Mouse (Mus musculus) cortical plate, adult 2 months (tissue): ENCODE data around the gene Acvr2a. TPM values are rescaled to one million over a fixed set of nuclear protein-coding genes. Genes with fewer than 3 reads are reported as not detected.
"Not testable (repeated sequence)": the region's sequence is repeated elsewhere in the genome, so short reads cannot be mapped to it uniquely, and the experiment has no call there.

Experiments
- H3K27ac ChIP-seq: fragments of 200-500 bp; 2 replicates; pipeline ENCODE4 v1.5.1; 2012; ENCODE audit warnings: low read length, control low read depth, inconsistent platforms; ENCODE audit not compliant: insufficient read depth
- H3K4me1 ChIP-seq: fragments of 200-500 bp; 2 replicates; pipeline ENCODE4 v1.6.1; 2011; ENCODE audit warnings: low read length; ENCODE audit not compliant: control insufficient read depth, insufficient read depth
- H3K4me3 ChIP-seq: fragments of 200-500 bp; 2 replicates; pipeline ENCODE4 v1.5.1; 2011; ENCODE audit warnings: mild to moderate bottlenecking, low read length, control low read depth; ENCODE audit not compliant: insufficient read depth
- CTCF ChIP-seq: fragments of 200-500 bp; IDR thresholded peaks from 2 replicates; pipeline ENCODE4 v1.5.1; 2011; ENCODE audit warnings: mild to moderate bottlenecking, control low read depth, low read length; ENCODE audit not compliant: insufficient read depth; ENCODE audit errors: extremely low read depth
- POLR2A ChIP-seq: fragments of 200-500 bp; IDR thresholded peaks from 2 replicates; pipeline ENCODE4 v1.6.1; 2011; ENCODE audit warnings: mild to moderate bottlenecking, low read length, control low read depth; ENCODE audit not compliant: insufficient read depth; ENCODE audit errors: extremely low read depth
- polyA plus RNA-seq: library from polyadenylated mRNA; depleted of rRNA; stranded (reverse); fragments of >200 nt; gene quantifications from 2 replicates; pipeline ENCODE4 v1.2.3, GENCODE M21; 2012

The Acvr2a gene
- polyA plus RNA-seq, 1 experiment = 20.1 TPM

GRCm38 (mm10) chr2:48816141-48817028 lies 2.5 kb downstream of the Acvr2a start:
- TF ChIP-seq CTCF (no peak), POLR2A (no peak)
- Histone ChIP-seq H3K4me1 (peaks cover 3% of the 10 kb centered on the region; the same call in 1 of the 2 replicates), H3K27ac (no peak overlapping the region), H3K4me3 (peak overlapping the region; percentile 95)

- Histone ChIP-seq H3K4me3 (no peak overlapping the region), H3K4me1 (peaks cover 2% of the 10 kb centered on the region; the same call in 1 of the 2 replicates), H3K27ac (no peak overlapping the region)
- no peak for TF ChIP-seq POLR2A
- no peak for TF ChIP-seq CTCF
These were observed 12.0 kb downstream of the Acvr2a start for GRCm38 (mm10) chr2:48825878-48826277.

- H3K4me1 ChIP-seq = peaks cover 2% of the 10 kb centered on the region; the same call in 1 of the 2 replicates
- H3K4me3 ChIP-seq = no peak overlapping the region
- no peak overlapping the region for H3K27ac ChIP-seq
- no peak for TF ChIP-seq CTCF
- no peak for TF ChIP-seq POLR2A
These were observed 12.5 kb downstream of the Acvr2a start for GRCm38 (mm10) chr2:48826380-48826779.

- Histone ChIP-seq H3K4me3 (no peak overlapping the region), H3K27ac (no peak overlapping the region), H3K4me1 (peaks cover 4% of the 10 kb centered on the region; the same call in 1 of the 2 replicates)
- TF ChIP-seq CTCF (no peak), POLR2A (no peak)
These were observed 16.6 kb downstream of the Acvr2a start for GRCm38 (mm10) chr2:48830492-48830891.

- H3K4me1 ChIP-seq = peaks cover 4% of the 10 kb centered on the region; the same call in 1 of the 2 replicates
- TF ChIP-seq POLR2A (no peak), CTCF (0 out of 2 replicates have a peak, but pooled peaks have one; percentile 0)
- no peak overlapping the region for H3K4me3 ChIP-seq
- no peak overlapping the region for H3K27ac ChIP-seq
These were observed 18.4 kb downstream of the Acvr2a start for GRCm38 (mm10) chr2:48832305-48832704.

- Histone ChIP-seq H3K27ac (no peak overlapping the region), H3K4me1 (peaks cover 4% of the 10 kb centered on the region; the same call in 1 of the 2 replicates), H3K4me3 (no peak overlapping the region)
- TF ChIP-seq CTCF (no peak), POLR2A (no peak)
These were observed 20.1 kb downstream of the Acvr2a start for GRCm38 (mm10) chr2:48833884-48834450.

GRCm38 (mm10) chr2:48841611-48842470 lies 27.9 kb downstream of the Acvr2a start:
- no peak overlapping the region for H3K27ac ChIP-seq
- H3K4me3 ChIP-seq = no peak overlapping the region
- TF ChIP-seq POLR2A (no peak), CTCF (no peak)
- H3K4me1 ChIP-seq = peaks cover 2% of the 10 kb centered on the region; the same call in 1 of the 2 replicates

GRCm38 (mm10) chr2:48846689-48847398 lies 32.9 kb downstream of the Acvr2a start:
- peaks cover 2% of the 10 kb centered on the region; the same call in 1 of the 2 replicates for H3K4me1 ChIP-seq
- H3K27ac ChIP-seq = no peak overlapping the region
- TF ChIP-seq POLR2A (no peak), CTCF (no peak)
- H3K4me3 ChIP-seq = no peak overlapping the region

GRCm38 (mm10) chr2:48865596-48865995 lies 51.7 kb downstream of the Acvr2a start:
- H3K4me1 ChIP-seq, H3K4me3 ChIP-seq, H3K27ac ChIP-seq: not testable (repeated sequence)
